Mouse (Mus musculus): ENCODE results near the gene Dnase1.
"Not testable (repeated sequence)": the region's sequence is repeated elsewhere in the genome, so short reads cannot be mapped to it uniquely, and the experiment has no call there.

GRCm38 (mm10) chr16:4016786-4017185, 20.0 kb upstream of the Dnase1 start:
- TF ChIP-seq CTCF (conservative IDR thresholded peaks at IDR 0.05; ENCODE audit: low read length) = 0 out of 2 replicates have a peak, but pooled peaks have one; percentile 12
- not testable (repeated sequence) for TF ChIP-seq NANOG, POU5F1 (IDR thresholded peaks at IDR 0.05; ENCODE audit: borderline replicate concordance, low read length)
